Mouse (Mus musculus) heart, postnatal 4 days (tissue): ENCODE data around the gene Pom121. TPM values are rescaled to one million over a fixed set of nuclear protein-coding genes. Genes with fewer than 3 reads are reported as not detected.
"Not testable (repeated sequence)": the region's sequence is repeated elsewhere in the genome, so short reads cannot be mapped to it uniquely, and the experiment has no call there.

Source experiments
- DNase-seq: peaks from one replicate; pipeline ENCODE4 v3.0.0; 2021
- total RNA-seq, 2 experiments: library from RNA; stranded (reverse); gene quantifications; 2 replicates each; pipeline ENCODE4 v1.2.3; 2021

Pom121 gene
- total RNA-seq, result 10 to 100 TPM; 31.9 to 32.1 TPM

DNA sequence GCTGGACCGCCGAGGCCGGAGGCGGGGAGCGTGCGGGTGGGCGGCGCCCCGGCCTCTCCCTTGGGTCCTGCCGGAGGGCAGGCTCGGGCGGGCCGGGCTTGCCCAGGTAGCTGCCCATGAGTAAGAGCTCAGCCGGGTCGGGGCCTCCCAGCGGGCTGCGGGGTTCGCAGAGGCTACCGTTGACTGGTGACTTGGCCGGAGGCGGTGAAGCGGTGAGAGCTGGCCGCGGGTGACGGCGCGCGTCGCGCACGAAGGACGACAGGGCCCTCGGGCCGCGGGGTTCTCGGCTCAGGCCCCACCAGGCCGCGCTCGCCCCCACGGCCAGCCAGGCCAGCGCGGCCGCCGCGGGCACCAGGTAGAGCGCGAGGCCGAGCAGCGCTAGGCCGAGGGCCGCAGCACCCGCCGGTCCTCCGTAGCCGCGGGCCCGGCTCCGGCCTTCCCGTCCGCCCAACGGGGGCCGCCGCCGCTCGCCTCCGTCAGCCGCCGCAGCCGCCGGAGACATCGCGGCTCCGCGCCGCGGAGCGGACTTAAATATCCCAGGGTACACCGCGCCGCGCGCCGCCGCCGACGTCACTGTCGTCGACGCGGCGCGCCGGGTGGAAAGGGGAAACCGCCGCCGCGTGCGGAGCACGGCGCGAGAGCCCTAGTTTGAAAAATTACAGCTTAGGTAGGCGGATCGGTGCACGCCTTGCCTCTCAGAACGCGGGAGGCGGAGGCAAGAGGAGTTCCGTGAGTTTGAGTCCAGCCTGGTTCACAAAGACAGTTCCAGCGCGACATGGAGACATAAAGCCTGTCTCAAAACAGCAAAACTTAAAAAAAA is at the start of gene Pom121:
Pom121 (minus strand) TSS at position 543 of the 820 bp plus-strand sequence.
- DNase-seq, result peak; percentile 86

DNA sequence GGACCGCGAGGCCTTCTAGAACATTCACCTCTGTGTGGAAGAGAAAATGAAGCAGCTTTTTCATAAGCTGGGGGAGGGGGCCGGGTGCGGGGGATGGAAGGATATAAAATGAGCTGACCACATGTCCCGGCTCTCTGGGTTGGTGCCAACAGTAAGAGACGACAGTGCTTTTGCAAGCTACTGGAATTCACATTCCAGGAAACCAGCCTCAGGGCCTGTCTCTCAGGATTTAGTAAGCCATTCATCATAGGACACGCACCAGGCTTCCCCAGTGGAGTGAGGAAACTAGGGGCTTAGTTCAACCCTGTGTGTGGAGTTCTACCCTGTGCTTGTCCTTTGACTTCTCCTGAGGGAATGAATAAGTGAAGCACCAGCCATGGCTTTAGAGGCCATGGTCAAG is 48.1 kb upstream of the Pom121 start:
- DNase-seq, result peak; percentile 27

DNA sequence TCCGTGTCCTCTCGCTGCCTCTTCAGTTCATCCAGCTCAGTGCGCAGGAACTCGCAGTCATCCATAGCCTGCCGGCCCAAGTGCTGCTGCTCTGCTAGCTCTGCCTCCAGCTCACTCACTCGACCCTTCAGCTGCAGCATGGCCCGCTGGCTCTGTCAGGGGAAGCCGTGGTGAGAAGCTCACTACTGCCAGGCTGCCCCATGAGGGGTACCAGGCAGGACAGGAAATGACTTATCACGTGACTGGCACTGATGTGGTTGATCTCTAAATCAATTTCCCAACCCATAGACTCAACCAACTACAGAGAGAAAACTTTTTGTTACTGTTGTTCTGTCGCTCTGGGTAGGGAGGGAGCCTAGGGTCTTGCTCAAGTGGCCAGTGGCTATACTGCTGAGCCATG is 40.7 kb upstream of the Pom121 start:
- no peak for DNase-seq

DNA sequence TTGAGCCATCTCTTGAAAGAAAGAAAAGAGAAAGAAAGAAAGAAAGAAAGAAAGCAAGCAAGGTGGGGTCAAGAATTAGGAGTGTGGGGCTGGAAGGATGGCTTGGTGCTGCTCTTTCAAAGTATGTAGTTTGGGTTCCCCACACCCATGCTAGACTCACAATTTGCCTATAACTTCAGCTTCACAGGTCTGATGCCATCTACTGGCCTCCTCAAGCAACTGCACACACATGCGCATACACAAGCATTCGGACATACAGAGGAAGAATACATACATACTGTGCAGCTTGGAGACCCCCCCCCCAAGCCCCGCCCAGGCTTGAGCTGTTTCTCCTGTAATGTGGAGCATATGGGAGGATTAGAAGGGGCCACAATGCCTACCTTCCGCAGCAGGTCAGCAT is 39.5 kb upstream of the Pom121 start:
- no peak for DNase-seq

DNA sequence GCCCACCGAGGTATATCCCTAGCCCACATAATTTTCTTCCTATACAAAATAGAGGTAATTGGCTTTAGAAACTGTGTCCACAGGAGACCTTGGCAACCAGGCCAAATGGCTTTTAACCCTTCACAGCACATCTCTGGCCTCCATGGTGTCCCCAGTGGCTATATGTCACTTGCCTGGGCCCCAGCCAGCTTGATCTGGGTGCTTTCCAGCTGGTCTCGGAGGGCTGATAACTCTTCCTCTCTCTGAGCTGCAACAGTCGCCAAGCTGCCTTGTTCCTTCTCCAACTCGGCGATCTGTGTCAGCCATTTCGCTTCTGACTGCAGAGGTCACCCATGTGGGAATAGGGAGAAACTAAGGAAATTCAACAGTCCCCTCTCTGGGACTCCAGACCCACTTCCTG is 36.8 kb upstream of the Pom121 start:
- peak; percentile 70 for DNase-seq

DNA sequence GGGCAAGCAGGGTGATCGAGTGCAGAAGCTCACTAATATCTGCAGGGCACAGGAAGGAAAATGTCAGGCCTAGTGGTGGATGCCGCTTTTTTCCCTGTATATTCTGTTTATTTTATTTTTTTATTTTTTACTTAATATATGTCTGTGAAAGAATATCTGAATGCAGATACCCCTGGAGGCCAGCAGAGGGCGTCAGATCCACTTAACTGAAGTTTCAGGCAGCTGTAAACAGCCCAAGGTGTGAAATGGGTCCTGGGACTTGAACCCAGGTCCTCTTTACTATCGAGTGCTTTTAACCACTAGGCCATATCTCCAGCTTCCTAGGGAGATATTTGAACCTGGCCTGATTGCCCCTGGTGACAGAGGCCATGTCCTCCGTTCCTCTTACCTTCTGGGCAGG is 34.4 kb upstream of the Pom121 start:
- DNase-seq, result no peak

DNA sequence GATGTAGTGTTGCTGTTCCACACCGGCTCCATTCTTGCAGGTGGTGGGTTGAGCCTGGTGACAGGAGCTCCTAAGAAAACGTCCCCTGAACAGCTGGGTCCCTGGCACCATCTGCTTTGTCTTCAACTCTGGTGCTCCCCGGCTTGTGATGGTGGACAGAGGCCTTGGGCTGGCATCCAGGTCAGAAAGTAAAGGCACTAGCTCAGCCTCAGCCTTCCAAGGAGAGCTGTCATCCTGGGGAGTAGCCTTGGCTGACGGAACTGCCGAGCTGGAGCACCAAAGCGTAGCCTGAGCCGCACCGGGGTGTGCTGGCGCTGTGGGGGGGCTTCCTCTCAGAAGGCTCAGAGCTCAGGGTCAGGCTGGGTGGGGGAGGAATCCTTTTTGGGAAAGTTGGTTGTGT is 15.9 kb upstream of the Pom121 start:
- no peak for DNase-seq

DNA sequence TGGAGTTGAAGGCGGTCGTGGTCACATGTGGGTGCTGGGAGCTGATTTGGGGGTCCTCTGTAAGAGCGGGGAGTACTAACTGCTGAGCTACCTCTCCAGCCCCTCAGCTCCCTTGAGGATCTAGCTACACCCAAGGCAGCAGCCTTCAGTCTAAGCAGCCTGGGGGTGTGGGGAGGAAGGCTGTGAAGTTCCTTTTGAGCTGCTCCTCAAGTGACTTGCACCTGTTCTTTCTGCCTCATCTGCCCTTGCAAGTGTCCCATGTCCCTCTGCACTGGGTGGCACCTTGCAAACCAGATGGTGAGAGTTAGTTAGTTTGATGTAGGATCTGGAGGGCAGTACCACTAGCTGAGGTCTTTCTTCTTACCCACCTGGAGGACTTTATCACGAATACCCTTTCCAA is 13.8 kb upstream of the Pom121 start:
- DNase-seq, result no peak

DNA sequence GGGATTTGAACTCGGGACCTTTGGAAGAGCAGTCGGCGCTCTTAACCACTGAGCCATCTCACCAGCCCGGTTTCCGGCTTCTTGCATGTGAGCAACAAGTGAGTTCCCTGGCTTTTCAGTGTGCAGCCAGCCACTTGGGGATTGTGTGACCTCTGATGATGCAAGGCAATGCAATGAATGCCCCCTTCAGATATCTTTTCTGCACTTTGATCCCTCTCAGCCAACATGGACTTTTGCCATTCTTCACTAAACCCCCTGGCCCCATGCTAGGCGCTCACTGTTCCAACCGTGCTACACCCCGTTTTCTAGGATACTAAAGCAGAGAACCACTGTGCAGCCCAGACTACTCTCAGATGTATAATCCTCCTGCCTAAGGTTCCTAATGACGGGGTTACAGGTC is 11.1 kb upstream of the Pom121 start:
- DNase-seq, result no peak

DNA sequence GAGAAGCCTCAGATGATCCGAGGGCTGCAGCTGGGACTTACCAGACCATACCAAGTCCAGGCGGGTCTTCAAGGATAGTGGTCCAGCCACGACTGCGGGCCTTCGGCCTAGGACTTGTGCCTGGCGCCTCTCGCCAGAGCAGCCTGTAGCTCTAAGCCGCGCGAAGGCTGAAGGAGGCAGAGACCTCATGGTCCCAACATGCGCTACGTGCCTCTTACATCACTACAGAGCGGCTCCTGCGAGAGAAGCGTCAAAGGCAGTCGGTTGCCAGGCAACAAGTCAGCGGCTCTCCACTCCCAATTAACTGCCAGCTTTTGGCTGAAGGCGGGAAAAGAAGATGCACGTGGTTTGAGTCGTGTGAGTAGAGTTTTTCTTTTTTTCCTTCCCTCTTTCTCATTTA is 10.3 kb upstream of the Pom121 start:
- peak; percentile 31 for DNase-seq

DNA sequence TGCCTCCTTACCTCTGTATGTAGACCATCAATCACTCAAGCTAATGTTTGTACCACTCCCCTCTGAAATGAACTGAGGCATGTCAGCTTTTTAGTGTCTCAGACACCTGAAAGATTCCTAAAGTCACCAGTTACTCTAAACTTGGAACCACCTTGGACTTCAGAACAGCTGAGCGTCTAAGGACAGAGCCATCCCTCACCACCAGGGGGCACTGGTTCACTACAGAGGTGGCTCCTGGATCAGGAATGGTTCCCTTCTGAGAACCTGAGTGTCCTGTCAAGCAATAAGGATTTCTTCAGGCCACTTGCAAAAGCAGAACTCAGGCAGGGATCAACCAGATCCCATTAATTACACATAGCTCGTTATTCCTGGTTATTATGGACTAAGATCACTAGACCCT is 5.9 kb upstream of the Pom121 start:
- DNase-seq, result peak; percentile 91

DNA sequence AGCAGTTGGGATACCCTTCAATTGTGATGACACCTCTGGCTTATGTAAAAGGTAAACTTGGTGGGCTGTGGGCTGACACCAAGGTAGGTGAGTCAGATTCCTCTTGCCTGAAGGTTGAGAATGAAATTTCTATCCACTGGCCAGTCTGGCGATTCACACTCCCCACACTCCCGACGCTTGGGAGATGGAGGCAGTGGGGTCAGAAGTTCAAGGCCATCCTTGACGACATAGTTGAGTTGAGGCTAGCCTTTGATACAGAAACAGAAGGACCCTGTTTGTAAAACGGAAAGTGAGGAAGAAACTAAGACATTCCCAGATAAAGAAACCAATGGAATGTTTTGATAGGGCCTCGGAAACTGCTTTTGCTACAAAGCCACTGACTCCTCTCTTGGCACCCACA is 5.0 kb upstream of the Pom121 start:
- no peak for DNase-seq

DNA sequence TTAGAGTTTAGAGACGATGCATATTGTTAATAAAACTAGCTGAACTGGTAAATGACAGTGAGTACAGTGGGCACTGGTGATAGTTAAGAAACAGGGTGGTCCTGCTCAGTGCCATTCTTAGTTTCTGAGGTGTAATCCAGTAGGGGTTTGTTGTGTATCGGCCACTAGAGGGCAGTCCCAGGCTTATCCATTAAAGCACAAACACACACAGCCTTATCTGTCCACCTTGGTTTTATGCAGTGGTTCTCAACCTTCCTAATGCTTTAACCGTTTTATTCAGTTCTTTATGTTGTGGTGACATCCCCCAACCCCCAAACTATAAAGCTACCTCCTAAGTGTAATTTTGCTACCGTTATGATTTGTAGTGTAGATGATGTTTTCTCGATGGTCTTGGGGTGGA is 1.5 kb upstream of the Pom121 start:
- DNase-seq, result peak; percentile 47

DNA sequence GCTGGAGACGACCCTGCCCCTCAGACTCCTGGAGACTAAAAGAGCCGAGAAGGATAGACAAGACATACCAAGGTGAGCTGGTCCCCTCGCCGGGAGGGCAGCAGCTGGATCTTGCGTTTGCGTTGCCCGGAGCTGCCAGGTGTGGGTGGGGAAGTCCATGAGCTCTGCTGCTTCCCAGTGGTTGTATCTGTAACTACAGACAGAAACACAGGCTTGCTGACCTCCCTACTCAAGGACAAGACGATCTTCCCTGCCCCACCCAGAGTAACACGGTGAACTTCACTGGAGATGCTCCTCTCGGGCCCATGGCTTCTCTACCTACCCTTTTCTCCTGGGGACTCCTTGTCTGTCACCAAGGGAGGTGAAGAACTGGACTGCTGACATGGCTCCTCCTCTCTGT is 10.6 kb downstream of the Pom121 start:
- no peak for DNase-seq

DNA sequence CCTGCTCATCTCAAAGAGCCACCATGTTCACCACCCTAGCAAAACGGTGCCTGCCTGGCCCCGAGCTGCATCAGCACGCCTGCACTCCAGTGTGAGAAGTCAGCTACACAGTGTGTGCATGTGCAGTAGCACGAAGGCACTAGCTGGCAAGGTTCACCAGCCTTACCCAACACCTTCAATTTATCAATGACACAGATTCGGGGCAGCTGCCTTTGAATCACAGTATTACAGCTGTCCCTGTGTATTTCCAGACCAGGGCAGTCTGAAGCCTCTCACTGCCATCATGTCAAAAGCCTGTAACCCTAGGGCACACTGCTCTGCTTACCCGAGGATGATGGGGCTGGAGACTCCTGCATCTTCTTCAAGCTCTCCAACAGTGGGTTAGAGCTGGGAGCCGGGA is 11.6 kb downstream of the Pom121 start:
- DNase-seq, result no peak

DNA sequence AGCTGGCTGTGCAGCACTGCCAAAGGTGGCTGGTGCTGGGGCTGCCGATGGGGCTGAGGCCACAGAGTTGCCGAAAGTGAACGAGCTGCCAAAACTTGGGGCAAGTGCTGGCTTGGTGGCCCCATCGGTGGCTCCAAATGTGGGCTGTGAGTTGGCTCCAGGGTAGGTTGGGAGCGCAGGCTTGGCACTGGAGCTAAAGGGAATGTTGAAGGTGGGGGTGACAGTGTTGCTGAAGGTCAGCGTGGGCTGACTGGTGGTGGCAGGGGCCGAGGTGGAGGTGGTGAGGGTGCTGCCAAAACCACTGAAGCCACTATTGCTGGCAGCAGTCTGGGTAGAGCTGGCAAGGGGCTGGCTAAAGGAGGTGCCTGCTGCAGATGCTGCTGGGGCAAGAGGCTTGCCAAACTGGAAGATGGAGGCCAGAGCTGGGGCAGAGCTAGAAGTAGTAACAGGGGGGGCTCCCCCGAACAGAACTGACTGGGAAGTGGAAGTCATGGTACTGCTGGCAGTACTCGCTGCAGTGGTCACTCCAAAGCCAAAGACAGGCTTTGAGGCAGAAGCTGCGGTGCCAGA is 12.9 kb downstream of the Pom121 start:
- no peak for DNase-seq

DNA sequence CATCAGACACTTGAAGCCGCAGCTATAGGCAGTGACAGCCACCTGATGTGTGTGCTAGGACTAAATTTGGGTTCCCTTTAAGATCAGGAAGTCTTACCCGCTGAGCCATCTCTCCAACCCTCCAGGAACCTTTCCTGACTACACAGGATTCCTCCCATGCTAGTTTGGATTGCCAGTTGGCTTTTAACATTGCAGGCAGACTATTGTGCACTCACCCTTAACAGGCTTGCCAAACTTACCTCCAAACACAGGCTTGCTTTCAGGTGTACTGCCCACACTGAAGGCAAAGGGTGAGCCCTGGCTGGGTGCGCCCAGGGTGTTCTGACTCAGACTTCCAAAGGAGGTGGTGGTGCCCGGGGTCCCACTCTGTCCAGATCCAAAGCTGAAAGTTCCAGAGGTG is 13.7 kb downstream of the Pom121 start:
- DNase-seq, result no peak

DNA sequence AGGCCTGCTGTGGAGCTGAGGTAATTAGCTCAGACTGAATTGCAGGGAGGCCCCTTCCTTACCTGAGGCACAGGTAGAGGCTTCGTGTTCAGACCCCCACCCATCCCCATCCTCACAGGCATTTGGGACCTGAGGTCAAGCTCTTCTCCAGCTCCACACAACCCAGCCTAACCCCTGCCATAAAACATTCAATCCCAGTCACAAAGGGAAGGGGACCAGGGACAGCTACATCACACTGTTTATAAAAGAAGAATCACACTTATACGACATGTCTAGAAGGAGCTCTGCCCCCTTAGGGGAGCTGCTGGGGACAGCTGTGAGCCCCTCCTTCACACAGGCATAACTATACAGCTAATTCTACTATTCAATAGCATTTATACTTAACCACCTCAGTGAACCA is 18.0 kb downstream of the Pom121 start:
- DNase-seq, result no peak

DNA sequence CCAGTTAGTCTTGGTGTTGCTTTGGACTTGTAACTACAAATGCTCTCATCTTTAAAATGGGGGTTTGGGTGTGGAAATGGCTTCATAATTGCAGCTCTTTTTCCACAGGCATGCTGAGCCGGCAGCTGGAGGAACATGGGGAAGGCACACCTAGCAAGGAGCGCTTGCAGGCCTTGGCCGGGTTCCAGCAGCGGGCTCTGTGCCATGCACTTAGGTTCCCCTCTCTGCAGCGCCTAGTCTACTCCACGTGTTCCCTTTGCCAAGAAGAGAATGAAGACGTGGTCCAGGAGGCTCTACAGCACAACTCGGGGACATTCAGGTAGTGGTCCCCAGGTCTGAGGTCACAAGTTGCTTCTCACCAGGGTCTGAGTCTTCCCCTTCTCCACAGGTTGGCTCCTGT is 19.2 kb downstream of the Pom121 start:
- DNase-seq, result peak; percentile 78

DNA sequence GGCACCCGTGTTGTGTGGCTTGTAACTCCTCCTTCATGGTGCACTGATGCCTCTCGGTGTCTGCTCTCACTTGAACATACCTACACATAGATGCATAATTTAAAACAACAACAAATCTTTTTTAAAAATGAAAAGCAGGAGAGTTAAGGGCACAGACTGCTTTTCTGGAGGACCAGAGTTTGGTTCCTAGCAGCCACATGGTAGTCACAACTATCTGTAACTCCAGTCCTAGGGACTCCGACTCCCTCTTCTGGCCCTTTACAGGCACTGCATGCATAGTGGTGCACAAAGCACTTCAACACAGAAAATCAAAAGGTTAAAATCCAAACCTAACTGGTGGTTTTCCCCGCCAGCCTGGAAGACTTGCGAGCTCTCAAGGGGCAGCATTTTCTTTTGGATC is 20.7 kb downstream of the Pom121 start:
- DNase-seq, result no peak

DNA sequence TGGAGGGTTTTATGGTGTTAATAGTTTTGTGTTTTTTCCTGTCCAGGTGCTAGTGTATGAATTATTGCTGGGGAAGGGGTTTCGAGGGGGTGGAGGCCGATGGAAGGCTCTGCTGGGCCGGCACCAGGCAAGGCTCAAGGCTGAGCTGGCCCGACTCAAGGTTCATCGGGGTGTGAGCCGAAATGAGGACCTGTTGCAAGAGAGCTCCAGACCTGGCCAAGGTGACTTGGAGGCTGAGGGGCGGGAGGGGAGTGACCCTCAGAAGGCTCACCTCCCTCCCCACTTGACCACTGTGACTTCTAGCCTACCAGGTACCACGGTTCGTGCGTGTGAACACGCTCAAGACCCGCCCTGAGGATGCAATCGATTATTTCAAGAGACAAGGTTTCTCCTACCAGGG is 23.2 kb downstream of the Pom121 start:
- DNase-seq, result no peak

DNA sequence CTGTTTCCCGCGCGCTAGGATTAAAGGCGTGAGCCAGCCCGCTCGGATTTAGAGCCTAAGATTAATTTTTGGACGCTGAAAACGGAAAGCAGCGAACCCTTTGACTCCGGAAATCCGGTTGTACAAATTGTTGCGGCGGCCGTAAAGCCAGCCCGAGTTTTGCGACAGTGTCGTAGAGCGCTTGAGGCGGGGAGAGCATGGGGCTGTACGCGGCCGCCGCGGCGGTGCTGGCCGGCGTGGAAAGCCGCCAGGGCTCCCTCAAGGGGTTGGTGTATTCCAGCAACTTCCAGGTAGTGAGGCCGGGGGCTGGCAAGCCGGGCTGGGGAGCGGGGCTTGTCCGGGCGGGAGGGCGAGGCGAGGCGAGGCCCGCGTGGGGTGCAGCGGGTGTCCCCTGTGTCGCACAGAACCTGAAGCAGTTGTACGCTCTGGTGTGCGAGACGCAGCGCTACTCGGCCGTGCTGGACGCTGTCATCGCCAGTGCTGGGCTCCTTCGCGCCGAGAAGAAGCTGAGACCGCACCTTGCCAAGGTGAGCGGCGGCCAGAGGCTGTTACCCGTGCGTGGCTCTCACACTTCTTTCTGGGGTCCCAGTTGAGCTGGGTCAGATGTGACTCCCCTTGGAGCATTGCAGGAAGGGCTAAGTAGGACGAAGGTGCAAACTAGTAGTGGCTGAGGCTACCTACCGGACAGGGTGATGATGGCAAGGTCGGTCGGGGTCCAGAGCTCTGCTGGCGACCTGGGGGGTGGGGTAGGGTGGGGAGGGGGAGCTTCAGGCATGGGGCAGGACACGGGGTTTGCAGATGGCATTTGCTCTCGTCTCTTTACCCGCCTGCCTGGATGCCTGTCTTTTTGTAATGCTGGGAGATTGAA is 24.3 kb downstream of the Pom121 start, which contains the start of gene Nsun5:
Nsun5 (plus strand) TSS at position 167 of the 868 bp plus-strand sequence.
- DNase-seq, result peak; percentile 98

DNA sequence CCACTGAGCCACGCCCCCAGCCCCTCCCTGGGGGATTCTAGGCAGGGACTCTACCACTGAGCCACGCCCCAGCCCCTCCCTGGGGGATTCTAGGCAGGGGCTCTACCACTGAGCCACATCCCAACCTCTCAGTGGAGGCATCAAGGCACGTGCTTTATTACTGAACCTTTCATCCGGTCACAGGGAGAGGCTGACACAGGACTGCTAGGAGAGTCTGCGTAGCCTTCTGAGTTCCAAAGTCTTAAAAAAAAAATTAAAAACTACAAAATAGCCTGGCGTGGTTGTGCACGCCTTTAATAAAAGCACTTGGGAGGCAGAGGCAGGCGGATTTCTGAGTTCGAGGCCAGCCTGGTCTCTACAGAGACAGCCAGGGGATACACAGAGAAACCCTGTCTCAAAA is 25.1 kb downstream of the Pom121 start:
- not testable (repeated sequence) for DNase-seq
